Mouse (Mus musculus) lung, adult 2 months (tissue): Measurements from ENCODE around the gene Olfr203.
"Not testable (repeated sequence)": the region's sequence is repeated elsewhere in the genome, so short reads cannot be mapped to it uniquely, and the experiment has no call there.

Source experiments
- CTCF ChIP-seq: fragments of 200-500 bp; IDR thresholded peaks from 2 replicates; pipeline ENCODE4 v1.5.1; 2011; ENCODE audit warnings: mild to moderate bottlenecking, low read length, control low read depth; ENCODE audit not compliant: insufficient read depth
- POLR2A ChIP-seq: fragments of 200-500 bp; IDR thresholded peaks from 2 replicates; pipeline ENCODE4 v1.6.1; 2011; ENCODE audit warnings: low read depth, mild to moderate bottlenecking, control low read depth, low read length, borderline replicate concordance; ENCODE audit errors: extremely low read depth

- TF ChIP-seq CTCF, POLR2A: not testable (repeated sequence)
Observed at GRCm38 (mm10) chr16:59269097-59269496, 29.6 kb upstream of the Olfr203 start.
